Mouse (Mus musculus): ENCODE data around the gene Sarnp. TPM values are rescaled to one million over a fixed set of nuclear protein-coding genes. Genes with fewer than 3 reads are reported as not detected.

Gene Sarnp
- polyA plus RNA-seq, 1 experiment from 2014 or later, result 233 TPM

- Histone ChIP-seq H3K9me3 (ENCODE audit: control insufficient read depth, low read length) (no peaks in the 10 kb centered on the region), H3K27ac (ENCODE audit: low read depth, low read length) (no peak overlapping the region), H3K4me3 (ENCODE audit: low read depth, low read length) (no peak overlapping the region), H3K9ac (ENCODE audit: low read length) (no peak overlapping the region), H3K36me3 (ENCODE audit: control insufficient read depth, insufficient read depth, low read length) (no peaks in the 10 kb centered on the region), H3K4me2 (ENCODE audit: low read depth) (no peak overlapping the region), H3K27me3 (ENCODE audit: control insufficient read depth, insufficient read depth, low read length) (no peaks in the 10 kb centered on the region), H3K4me1 (ENCODE audit: control insufficient read depth, insufficient read depth, low read length) (no peaks in the 10 kb centered on the region)
- 93% methylated on average over 4 of the region's 5 CpGs for WGBS
- ATAC-seq (ENCODE audit: insufficient read depth, low FRiP score, low TSS enrichment) (no peak), DNase-seq (ENCODE audit: low spot score) (no peak)
These were observed 22.7 kb upstream of the Sarnp start for GRCm38 (mm10) chr10:128794391-128794790.

- no peak overlapping the region for H3K4me2 ChIP-seq (ENCODE audit: low read depth)
- no peak overlapping the region; the same call in 1 of the 2 replicates for H3K9ac ChIP-seq (ENCODE audit: low read length)
- H3K27me3 ChIP-seq (ENCODE audit: control insufficient read depth, insufficient read depth, low read length), result no peaks in the 10 kb centered on the region
- no peak overlapping the region for H3K27ac ChIP-seq (ENCODE audit: low read depth, low read length)
- DNase-seq (ENCODE audit: low spot score) (no peak), ATAC-seq (ENCODE audit: insufficient read depth, low FRiP score, low TSS enrichment) (no peak)
- 96% methylated on average over 3 of the region's 3 CpGs for WGBS
- H3K9me3 ChIP-seq (ENCODE audit: control insufficient read depth, low read length), result no peaks in the 10 kb centered on the region
- no peaks in the 10 kb centered on the region for H3K36me3 ChIP-seq (ENCODE audit: control insufficient read depth, insufficient read depth, low read length)
- H3K4me1 ChIP-seq (ENCODE audit: control insufficient read depth, insufficient read depth, low read length), result no peaks in the 10 kb centered on the region
- no peak overlapping the region for H3K4me3 ChIP-seq (ENCODE audit: low read depth, low read length)
These were observed 21.6 kb upstream of the Sarnp start for GRCm38 (mm10) chr10:128795581-128795980.

GRCm38 (mm10) chr10:128798676-128799075 lies 18.5 kb upstream of the Sarnp start:
- 95% methylated on average over 8 of the region's 8 CpGs for WGBS
- ATAC-seq (ENCODE audit: insufficient read depth, low FRiP score, low TSS enrichment), result no peak

DNA sequence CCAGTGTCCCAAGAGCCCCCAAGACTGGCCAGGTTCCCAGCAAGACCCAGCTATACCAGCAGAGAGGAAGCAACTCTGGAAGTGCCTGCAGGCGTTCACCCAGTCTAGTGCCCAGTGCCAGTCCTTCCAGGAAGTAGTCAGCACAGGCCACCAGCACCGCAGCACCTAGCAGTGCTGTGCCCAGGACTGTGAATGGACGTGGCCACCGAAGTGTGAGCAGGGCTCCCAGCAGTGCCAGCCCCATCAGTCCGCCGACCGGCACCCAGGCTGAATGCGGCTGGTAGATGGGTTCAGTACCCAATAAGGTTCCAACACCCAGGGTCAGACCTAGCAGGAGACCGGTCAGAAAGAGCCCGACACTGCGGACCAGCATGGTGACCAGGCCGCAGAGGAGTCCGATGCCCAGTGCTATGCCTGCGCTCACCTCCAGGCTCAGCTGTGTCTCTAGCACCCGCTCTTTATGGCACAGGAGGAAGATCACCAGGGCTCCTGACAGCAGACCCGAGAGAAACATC lies 15.1 kb upstream of the Sarnp start:
- Histone ChIP-seq H3K36me3 (ENCODE audit: control insufficient read depth, insufficient read depth, low read length) (peaks cover 7% of the 10 kb centered on the region; the same call in 1 of the 2 replicates), H3K4me1 (ENCODE audit: control insufficient read depth, insufficient read depth, low read length) (peaks cover 16% of the 10 kb centered on the region), H3K9ac (ENCODE audit: low read length) (no peak overlapping the region), H3K27ac (ENCODE audit: low read depth, low read length) (no peak overlapping the region), H3K4me3 (ENCODE audit: low read depth, low read length) (no peak overlapping the region), H3K27me3 (ENCODE audit: control insufficient read depth, insufficient read depth, low read length) (no peaks in the 10 kb centered on the region), H3K9me3 (ENCODE audit: control insufficient read depth, low read length) (no peaks in the 10 kb centered on the region), H3K4me2 (ENCODE audit: low read depth) (no peak overlapping the region)
- WGBS, result 90% methylated on average over 16 of the region's 16 CpGs
- no peak for ATAC-seq (ENCODE audit: insufficient read depth, low FRiP score, low TSS enrichment)
- DNase-seq (ENCODE audit: low spot score), result no peak

More at GRCm38 (mm10) chr10:128798676-128799075, 18.5 kb upstream of the Sarnp start:
- 0 out of 2 replicates have a peak, but pooled peaks cover 7% of the 10 kb centered on the region for H3K36me3 ChIP-seq (ENCODE audit: control insufficient read depth, insufficient read depth, low read length)
- no peak overlapping the region for H3K9ac ChIP-seq (ENCODE audit: low read length)
- H3K27ac ChIP-seq (ENCODE audit: low read depth, low read length), result no peak overlapping the region
- DNase-seq (ENCODE audit: low spot score), result no peak
- H3K4me1 ChIP-seq (ENCODE audit: control insufficient read depth, insufficient read depth, low read length), result peaks cover 6% of the 10 kb centered on the region; the same call in 1 of the 2 replicates
- H3K4me2 ChIP-seq (ENCODE audit: low read depth), result no peak overlapping the region
- H3K27me3 ChIP-seq (ENCODE audit: control insufficient read depth, insufficient read depth, low read length), result no peaks in the 10 kb centered on the region
- H3K9me3 ChIP-seq (ENCODE audit: control insufficient read depth, low read length), result no peaks in the 10 kb centered on the region
- no peak overlapping the region for H3K4me3 ChIP-seq (ENCODE audit: low read depth, low read length)

DNA sequence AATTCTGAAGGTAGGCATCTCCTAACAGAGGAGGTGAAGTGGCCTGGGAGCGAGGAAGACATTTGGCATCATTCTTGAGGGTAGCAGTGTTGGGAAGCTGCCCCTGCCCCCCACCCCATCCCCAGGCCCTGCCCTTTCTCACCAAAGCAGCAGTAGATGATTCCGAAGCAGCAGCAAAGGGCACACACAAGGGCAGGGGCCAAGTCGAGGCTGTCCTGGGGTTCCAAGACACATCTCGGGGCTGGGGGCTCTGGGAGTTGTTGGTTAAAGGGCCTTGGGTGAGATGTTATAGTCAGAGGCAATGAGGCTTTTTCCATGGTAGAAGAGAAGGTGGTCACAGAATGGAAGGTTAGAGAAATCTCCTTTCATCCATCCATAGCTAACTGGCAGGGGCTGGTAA lies 14.2 kb upstream of the Sarnp start:
- peak overlapping the region; percentile 76; the same call in 1 of the 2 replicates for H3K4me3 ChIP-seq (ENCODE audit: low read depth, low read length)
- no peaks in the 10 kb centered on the region for H3K9me3 ChIP-seq (ENCODE audit: control insufficient read depth, low read length)
- ATAC-seq (ENCODE audit: insufficient read depth, low FRiP score, low TSS enrichment), result no peak
- no peak overlapping the region for H3K27ac ChIP-seq (ENCODE audit: low read depth, low read length)
- H3K9ac ChIP-seq (ENCODE audit: low read length), result peak overlapping the region; percentile 83; the same call in 1 of the 2 replicates
- H3K4me2 ChIP-seq (ENCODE audit: low read depth), result peak overlapping the region; percentile 90
- peaks cover 24% of the 10 kb centered on the region for H3K4me1 ChIP-seq (ENCODE audit: control insufficient read depth, insufficient read depth, low read length)
- peaks cover 7% of the 10 kb centered on the region; the same call in 1 of the 2 replicates for H3K36me3 ChIP-seq (ENCODE audit: control insufficient read depth, insufficient read depth, low read length)
- no peak for DNase-seq (ENCODE audit: low spot score)
- 63% methylated on average over 4 of the region's 4 CpGs for WGBS
- no peaks in the 10 kb centered on the region for H3K27me3 ChIP-seq (ENCODE audit: control insufficient read depth, insufficient read depth, low read length)

- DNase-seq (ENCODE audit: low spot score), result no peak
- 23% methylated on average over 6 of the region's 6 CpGs for WGBS
- H3K27ac ChIP-seq (ENCODE audit: low read depth, low read length), result no peak overlapping the region
These were observed 13.8 kb upstream of the Sarnp start for GRCm38 (mm10) chr10:128803361-128803760.

GRCm38 (mm10) chr10:128803771-128804270 lies 13.3 kb upstream of the Sarnp start, which contains the start of gene Dnajc14:
TSS of gene Dnajc14 (plus strand) at chr10:128804062.
- Histone ChIP-seq H3K4me3 (ENCODE audit: low read depth, low read length) (peak within 1 kb of the TSS; percentile 76), H3K4me1 (ENCODE audit: control insufficient read depth, insufficient read depth, low read length) (peaks cover 24% of the 10 kb centered on the region), H3K27ac (ENCODE audit: low read depth, low read length) (peak within 1 kb of the TSS; percentile 92), H3K36me3 (ENCODE audit: control insufficient read depth, insufficient read depth, low read length) (peaks cover 7% of the 10 kb centered on the region; the same call in 1 of the 2 replicates), H3K9me3 (ENCODE audit: control insufficient read depth, low read length) (no peaks in the 10 kb centered on the region), H3K27me3 (ENCODE audit: control insufficient read depth, insufficient read depth, low read length) (no peaks in the 10 kb centered on the region), H3K4me2 (ENCODE audit: low read depth) (peak within 1 kb of the TSS; percentile 90), H3K9ac (ENCODE audit: low read length) (peak within 1 kb of the TSS; percentile 83)
- ATAC-seq (ENCODE audit: insufficient read depth, low FRiP score, low TSS enrichment) (peak; percentile 13; the same call in 1 of the 2 replicates), DNase-seq (ENCODE audit: low spot score) (no peak)
- under 1% methylated on average over 14 of the region's 14 CpGs for WGBS

More at GRCm38 (mm10) chr10:128803361-128803760, 13.8 kb upstream of the Sarnp start:
- peak overlapping the region; percentile 83 for H3K9ac ChIP-seq (ENCODE audit: low read length)
- H3K9me3 ChIP-seq (ENCODE audit: control insufficient read depth, low read length), result no peaks in the 10 kb centered on the region
- H3K4me3 ChIP-seq (ENCODE audit: low read depth, low read length), result peak overlapping the region; percentile 76
- H3K4me1 ChIP-seq (ENCODE audit: control insufficient read depth, insufficient read depth, low read length), result peaks cover 24% of the 10 kb centered on the region
- no peak for ATAC-seq (ENCODE audit: insufficient read depth, low FRiP score, low TSS enrichment)
- H3K27me3 ChIP-seq (ENCODE audit: control insufficient read depth, insufficient read depth, low read length), result no peaks in the 10 kb centered on the region
- H3K36me3 ChIP-seq (ENCODE audit: control insufficient read depth, insufficient read depth, low read length), result peaks cover 7% of the 10 kb centered on the region; the same call in 1 of the 2 replicates
- H3K4me2 ChIP-seq (ENCODE audit: low read depth), result peak overlapping the region; percentile 90

- H3K9me3 ChIP-seq (ENCODE audit: control insufficient read depth, low read length), result no peaks in the 10 kb centered on the region
- WGBS, result 0% methylated on average over 27 of the region's 28 CpGs
- H3K27me3 ChIP-seq (ENCODE audit: control insufficient read depth, insufficient read depth, low read length), result no peaks in the 10 kb centered on the region
- peak within 1 kb of the TSS; percentile 90 for H3K4me2 ChIP-seq (ENCODE audit: low read depth)
- H3K36me3 ChIP-seq (ENCODE audit: control insufficient read depth, insufficient read depth, low read length), result peaks cover 7% of the 10 kb centered on the region; the same call in 1 of the 2 replicates
- peak within 1 kb of the TSS; percentile 92 for H3K27ac ChIP-seq (ENCODE audit: low read depth, low read length)
- peak within 1 kb of the TSS; percentile 83 for H3K9ac ChIP-seq (ENCODE audit: low read length)
- H3K4me1 ChIP-seq (ENCODE audit: control insufficient read depth, insufficient read depth, low read length), result peaks cover 24% of the 10 kb centered on the region
- ATAC-seq (ENCODE audit: insufficient read depth, low FRiP score, low TSS enrichment) (peak; percentile 69), DNase-seq (ENCODE audit: low spot score) (peak; percentile 82)
- peak within 1 kb of the TSS; percentile 76 for H3K4me3 ChIP-seq (ENCODE audit: low read depth, low read length)
These were observed 12.7 kb upstream of the Sarnp start, which contains the start of gene Tmem198b for GRCm38 (mm10) chr10:128804271-128805091. TSS of gene Tmem198b (minus strand) at chr10:128804370.
